8 mouse cellular contexts compared by ENCODE assay signal in genomic region chr7:70353151-70353550, GRCm38 (mm10). TPM values are rescaled to one million over a fixed set of nuclear protein-coding genes. Genes with fewer than 3 reads are reported as not detected.
DNase-seq lines count a peak whose midpoint lies in the region; ATAC-seq and TF ChIP-seq lines count a peak whose summit lies in the region.

No protein-coding gene starts in this region.

- H3K4me1 ChIP-seq in brown adipose tissue, adult 24 weeks (ENCODE audit: control insufficient read depth, insufficient read depth, insufficient read length, low read length) = peaks cover 20% of the 10 kb centered on the region
- H3K4me1 ChIP-seq in hindbrain, embryonic 14.5 days (replicated peaks; ENCODE audit: control insufficient read depth, insufficient read depth, low read length) = peaks cover 39% of the 10 kb centered on the region
- H3K4me1 ChIP-seq in liver, embryonic 14.5 days (replicated peaks; ENCODE audit: control insufficient read depth in 2 of 2, insufficient read depth in 2 of 2, low read length in 1 of 2) = no peaks in the 10 kb centered on the region

- no peak for TF ChIP-seq EP300 in liver, embryonic 14.5 days (IDR thresholded peaks at IDR 0.05; ENCODE audit: low read depth)

- TF ChIP-seq CTCF in liver, embryonic 14.5 days (IDR thresholded peaks at IDR 0.05; ENCODE audit: low read depth) = no peak

- DNase-seq in adrenal gland, adult 2 months = peak; percentile 43
- DNase-seq in adrenal gland, postnatal 14 days = no peak
- no peak for DNase-seq in hindbrain, embryonic 14.5 days (ENCODE audit: low spot score)
- DNase-seq in liver, embryonic 14.5 days (ENCODE audit: low read depth in 3 of 3, low spot score in 3 of 3) = no peak
- DNase-seq in thymus, postnatal 10 days (ENCODE audit: low spot score in 2 of 2) = no peak
- no peak for DNase-seq in frontal cortex, postnatal 10 days (ENCODE audit: low spot score in 2 of 2)

- H3K36me3 ChIP-seq in hindbrain, embryonic 14.5 days (replicated peaks; ENCODE audit: control insufficient read depth, insufficient read depth) = peaks cover 28% of the 10 kb centered on the region
- no peaks in the 10 kb centered on the region for H3K36me3 ChIP-seq in liver, embryonic 14.5 days (replicated peaks; ENCODE audit: control insufficient read depth, insufficient read depth, low read depth)

- no peak for ATAC-seq in hindbrain, embryonic 14.5 days (ENCODE audit: low FRiP score)
- no peak for ATAC-seq in liver, embryonic 14.5 days (ENCODE audit: insufficient read depth)
- ATAC-seq in inflammation-experienced regulatory T-cells, adult 6 months = no peak

- H3K27ac ChIP-seq in brown adipose tissue, adult 24 weeks (replicated peaks; ENCODE audit: low read depth, low read length) = no peak overlapping the region
- peak overlapping the region; percentile 96 for H3K27ac ChIP-seq in hindbrain, embryonic 14.5 days
- no peak overlapping the region for H3K27ac ChIP-seq in liver, embryonic 14.5 days

- H3K9me3 ChIP-seq in hindbrain, embryonic 14.5 days (ENCODE audit: control insufficient read depth, low read length) = no peaks in the 10 kb centered on the region
- no peaks in the 10 kb centered on the region for H3K9me3 ChIP-seq in liver, embryonic 14.5 days (ENCODE audit: control insufficient read depth, low read length)

- H3K9ac ChIP-seq in hindbrain, embryonic 14.5 days = peak overlapping the region; percentile 92
- no peak overlapping the region for H3K9ac ChIP-seq in liver, embryonic 14.5 days (replicated peaks)

- 9% methylated on average over 4 of the region's 4 CpGs for WGBS in hindbrain, embryonic 14.5 days
- 16% methylated on average over 4 of the region's 4 CpGs for WGBS in liver, embryonic 14.5 days (ENCODE audit: insufficient replicate concordance)

- H3K4me2 ChIP-seq in hindbrain, embryonic 14.5 days (replicated peaks) = peak overlapping the region; percentile 72
- H3K4me2 ChIP-seq in liver, embryonic 14.5 days (ENCODE audit: low read depth) = peak overlapping the region; percentile 43; the same call in 1 of the 2 replicates

- peak overlapping the region; percentile 24; the same call in 1 of the 2 replicates for H3K4me3 ChIP-seq in brown adipose tissue, adult 24 weeks (ENCODE audit: insufficient read depth, low read depth, low read length)
- peak overlapping the region; percentile 73 for H3K4me3 ChIP-seq in hindbrain, embryonic 14.5 days (replicated peaks; ENCODE audit: low read length)
- H3K4me3 ChIP-seq in liver, embryonic 14.5 days (ENCODE audit: insufficient read depth in 1 of 2, low read depth in 2 of 2, low read length in 2 of 2) = no peak overlapping the region

- peaks cover 14% of the 10 kb centered on the region; the same call in 1 of the 2 replicates for H3K27me3 ChIP-seq in hindbrain, embryonic 14.5 days (ENCODE audit: control insufficient read depth, insufficient read depth, low read length)
- peaks cover 44% of the 10 kb centered on the region for H3K27me3 ChIP-seq in liver, embryonic 14.5 days (ENCODE audit: control insufficient read depth, insufficient read depth, low read length)

RNA-seq across cellular contexts. Expression of gene Nr2f2, which starts 13.4 kb away (rescaled TPM):
- total RNA-seq in adrenal gland, adult 2 months (2021) = 100 to 1,000 TPM; 109 to 132 TPM
- 401 and 472 TPM in 2 replicates for polyA plus RNA-seq in adrenal gland, adult 2 months (2012; rRNA removed)
- total RNA-seq in adrenal gland, postnatal 14 days (2021) = 91.5 and 106 TPM in 2 replicates
- polyA plus RNA-seq in brown adipose tissue, adult 24 weeks (2012; ENCODE audit: insufficient read depth, insufficient read length, missing spikeins) = 10.5 and 14.5 TPM in 2 replicates
- 105 and 127 TPM in 2 replicates for polyA plus RNA-seq in hindbrain, embryonic 14.5 days (2014; fragmentation: Nextera tagmentation; extraction: Ambion mirVana)
- 10.1 and 12.0 TPM in 2 replicates for polyA plus RNA-seq in liver, embryonic 14.5 days (2012; rRNA removed)
- 6.3 and 8.5 TPM in 2 replicates for polyA plus RNA-seq in liver, embryonic 14.5 days (2014; fragmentation: Nextera tagmentation; extraction: Ambion mirVana)
- under 1 TPM in 1 of 3 experiments, not detected in 2; 0.32 TPM for polyA plus RNA-seq in inflammation-experienced regulatory T-cells, adult 6 months (2017; shearing (Covaris generic))

Comparison
In these comparisons a context has a peak if more than half of its experiments do, and no peak if none do; other contexts are left out.
1. H3K4me3 ChIP-seq: peak in brown adipose tissue, adult 24 weeks (single experiment) and hindbrain, embryonic 14.5 days (single experiment); none in liver, embryonic 14.5 days (0 of 2).